Mouse (Mus musculus): ENCODE measurements around the gene Babam1. TPM values are rescaled to one million over a fixed set of nuclear protein-coding genes. Genes with fewer than 3 reads are reported as not detected.
A peak's percentile ranks its signal among the peaks of the same experiment; 100 is the strongest.
"Not testable (repeated sequence)": the region's sequence is repeated elsewhere in the genome, so short reads cannot be mapped to it uniquely, and the experiment has no call there.

Babam1 gene
- total RNA-seq, 2 experiments from 2014 or later: 69.4 to 70.7 TPM

- peak; percentile 85 for DNase-seq
These were observed 9.7 kb downstream of the Babam1 start for GRCm38 (mm10) chr8:71406099-71407015.

DNA sequence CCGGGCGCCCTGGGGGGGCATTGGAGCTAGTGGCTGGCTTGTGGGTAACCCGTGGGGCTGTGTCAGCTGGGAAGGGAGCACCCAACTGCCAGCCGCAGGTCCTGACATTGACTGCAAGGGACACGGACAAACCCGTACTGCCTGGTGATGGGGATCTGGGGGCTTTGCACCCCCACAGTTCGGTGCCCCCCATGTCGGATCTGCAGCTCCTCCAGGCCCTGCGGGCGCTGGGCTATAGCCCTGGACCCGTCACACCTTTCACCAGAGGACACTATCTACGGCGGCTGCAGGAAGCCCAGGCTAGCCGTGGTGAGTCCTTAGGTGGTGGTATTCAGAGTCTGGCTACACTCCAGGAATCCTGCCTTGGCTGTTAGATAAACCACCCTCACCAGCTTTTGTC is 10.8 kb downstream of the Babam1 start:
- no peak for DNase-seq

DNA sequence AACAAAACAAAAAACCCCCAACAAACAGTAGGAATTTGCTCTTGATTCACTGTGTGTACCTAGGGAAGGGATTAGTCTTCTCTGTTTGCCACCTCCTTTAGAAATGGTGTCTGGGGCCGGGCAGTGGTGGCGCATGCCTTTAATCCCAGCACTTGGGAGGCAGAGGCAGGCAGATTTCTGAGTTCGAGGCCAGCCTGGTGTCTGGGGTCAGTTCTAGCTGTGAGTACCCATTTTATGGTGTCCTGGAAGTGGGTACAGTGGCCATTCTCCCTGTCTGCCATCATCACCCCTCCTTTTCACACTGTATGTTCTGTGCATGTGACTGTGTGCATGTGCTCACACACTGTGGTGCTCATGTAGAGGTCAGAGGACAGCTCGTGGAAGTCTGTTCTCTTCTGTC is 11.6 kb downstream of the Babam1 start:
- DNase-seq: no peak

DNA sequence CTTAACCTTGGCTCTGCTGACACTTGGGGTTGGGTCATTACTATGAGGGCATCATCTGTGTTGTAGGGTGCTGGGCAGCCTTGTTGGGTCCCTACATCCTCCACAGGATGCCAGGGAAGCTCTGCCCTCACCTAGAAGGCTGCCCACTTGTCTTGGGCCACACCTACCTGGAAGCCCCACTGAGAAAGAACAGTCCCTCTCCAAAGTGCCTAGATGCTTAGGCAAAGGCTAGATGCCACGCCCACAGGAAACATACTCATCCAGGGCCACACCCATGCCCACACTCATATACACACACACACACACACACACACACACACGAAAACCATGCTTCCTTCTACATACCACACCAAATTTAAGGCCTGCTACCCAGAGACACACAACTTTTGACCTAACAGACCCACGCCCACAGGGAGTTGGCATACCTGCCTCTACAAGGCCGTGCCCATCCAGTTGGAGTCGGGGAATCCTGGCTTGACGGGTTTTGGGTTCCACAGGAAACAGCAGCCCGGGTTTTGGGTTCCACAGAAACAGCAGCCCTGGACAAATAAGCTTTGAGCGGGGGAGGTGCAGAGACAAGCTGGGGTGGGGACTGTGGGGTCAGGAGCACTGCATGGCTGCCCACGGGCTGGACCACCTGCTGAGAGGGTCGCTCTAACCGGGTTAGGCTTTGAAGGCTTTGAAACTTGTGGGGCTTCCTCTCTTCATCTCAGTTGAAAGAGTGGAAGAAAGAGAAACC is 15.0 kb downstream of the Babam1 start:
- no peak for DNase-seq

DNA sequence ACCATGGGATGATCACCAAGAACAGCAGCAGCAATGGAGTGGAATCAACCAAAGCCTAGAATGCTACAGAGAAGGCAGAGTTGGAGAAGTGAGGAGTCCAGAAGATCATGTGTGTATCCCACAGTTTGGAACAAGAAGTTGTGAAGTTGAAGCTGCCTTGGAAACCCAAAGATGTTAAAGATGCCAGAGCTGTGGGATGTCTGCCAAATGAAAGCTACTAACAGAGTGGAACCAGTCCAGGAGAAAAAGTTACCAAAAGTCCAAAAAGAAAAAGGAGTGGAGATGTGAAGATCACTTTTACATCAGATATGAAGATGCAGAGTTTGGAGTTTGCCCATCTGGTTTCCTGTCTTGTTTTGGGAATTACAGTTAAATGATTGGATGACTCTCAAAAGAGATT is 25.5 kb downstream of the Babam1 start:
- DNase-seq: no peak

- DNase-seq: not testable (repeated sequence)
These were observed 36.3 kb downstream of the Babam1 start for GRCm38 (mm10) chr8:71432935-71433334.

DNA sequence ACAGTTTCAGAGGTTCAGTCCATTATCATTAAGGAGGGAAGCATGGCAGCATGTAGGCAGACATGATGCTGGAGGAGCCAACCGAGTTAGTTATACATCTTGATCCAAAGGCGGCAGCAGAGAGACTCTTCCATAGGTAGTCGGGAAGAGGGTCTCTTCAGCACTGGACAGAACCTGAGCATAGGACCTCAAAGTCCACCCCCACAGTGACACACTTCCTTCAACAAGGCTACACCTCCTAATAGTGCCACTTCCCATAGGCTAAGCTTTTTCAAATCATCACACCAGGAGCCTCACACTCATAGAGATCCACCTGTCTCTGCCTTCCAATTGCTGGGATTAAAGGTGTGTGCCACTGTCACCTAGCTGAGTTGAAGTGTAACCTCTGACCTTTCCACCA is 40.4 kb downstream of the Babam1 start:
- no peak for DNase-seq

DNA sequence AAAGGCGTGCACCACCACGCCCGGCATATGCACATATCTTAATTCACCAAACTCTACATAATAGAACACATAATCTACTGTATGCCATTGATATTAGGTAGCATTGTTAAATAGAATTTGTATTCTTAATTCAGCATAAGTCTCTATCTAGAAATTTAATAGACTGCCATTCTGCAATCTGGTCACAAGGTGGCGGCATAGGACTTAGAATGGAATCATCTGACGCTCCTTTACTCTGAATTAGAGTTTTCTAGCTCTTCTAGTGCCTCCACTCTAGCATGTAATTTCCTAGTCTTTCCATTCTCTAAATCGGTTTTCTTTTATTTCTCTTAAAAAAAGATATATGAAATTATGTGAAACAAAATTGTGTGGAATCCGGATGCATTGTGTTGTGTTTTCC is 44.7 kb downstream of the Babam1 start:
- DNase-seq: peak; percentile 68

GRCm38 (mm10) chr8:71445096-71445495 is 48.4 kb downstream of the Babam1 start:
- DNase-seq: no peak

DNA sequence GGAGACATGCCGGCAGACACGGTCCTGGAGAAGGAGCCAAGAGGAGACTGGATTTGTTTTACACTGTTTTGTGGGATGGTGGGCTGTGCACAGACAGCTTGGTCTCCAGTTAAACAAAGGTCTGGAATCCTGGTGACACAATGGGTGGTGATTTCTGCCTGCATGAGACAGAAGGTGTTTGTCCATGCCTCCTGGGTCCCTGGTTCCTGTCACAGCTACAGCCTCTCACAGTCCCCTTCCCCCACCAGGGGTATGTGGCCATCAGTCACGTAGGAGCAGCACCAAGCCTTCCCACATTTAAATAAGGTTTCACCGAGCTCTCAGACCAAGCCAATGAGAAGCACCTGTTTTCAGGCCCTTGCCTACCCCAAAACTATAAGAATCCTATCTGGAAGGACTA is 54.7 kb downstream of the Babam1 start:
- DNase-seq: no peak

- no peak for DNase-seq
These were observed 55.1 kb downstream of the Babam1 start for GRCm38 (mm10) chr8:71451777-71452176.

- no peak for DNase-seq
These were observed 56.0 kb downstream of the Babam1 start for GRCm38 (mm10) chr8:71452669-71453068.

Other genes starting within 250 kb of the Babam1 start
- 10 to 100 TPM; 47.8 to 51.5 TPM for gene Myo9b, start 124.1 kb upstream of the Babam1 start, total RNA-seq (2021)
- gene Haus8, start 123.9 kb upstream of the Babam1 start, total RNA-seq (2021): 10 to 100 TPM; 81.3 to 82.0 TPM
- 100 to 1,000 TPM in 1 of 2 experiments, 10 to 100 TPM in 1; 99.4 to 106 TPM for gene Use1, start 30.0 kb upstream of the Babam1 start, total RNA-seq (2021)
- gene Ocel1, start 25.6 kb upstream of the Babam1 start, total RNA-seq (2021): 1 to 10 TPM; 7.9 to 9.9 TPM
- gene Nr2f6, start 14.9 kb upstream of the Babam1 start, total RNA-seq (2021): 10 to 100 TPM; 64.9 to 66.4 TPM
- 10 to 100 TPM; 27.2 to 27.9 TPM for gene Ushbp1, start 1.1 kb upstream of the Babam1 start, total RNA-seq (2021)
- 1 to 10 TPM; 9.8 TPM for gene Ankle1, start 9.1 kb downstream of the Babam1 start, total RNA-seq (2021)
- 10 to 100 TPM; 37.7 to 39.3 TPM for gene Abhd8, start 66.8 kb downstream of the Babam1 start, total RNA-seq (2021)
- 100 to 1,000 TPM in 1 of 2 experiments, 10 to 100 TPM in 1; 96.0 to 107 TPM for gene Mrpl34, start 68.1 kb downstream of the Babam1 start, total RNA-seq (2021)
- gene Dda1, start 72.3 kb downstream of the Babam1 start, total RNA-seq (2021): 10 to 100 TPM; 42.0 to 46.2 TPM
- 10 to 100 TPM; 13.5 to 15.4 TPM for gene Ano8, start 89.1 kb downstream of the Babam1 start, total RNA-seq (2021)
- 10 to 100 TPM; 17.8 to 20.1 TPM for gene Gtpbp3, start 91.2 kb downstream of the Babam1 start, total RNA-seq (2021)
- gene Plvap, start 114.9 kb downstream of the Babam1 start, total RNA-seq (2021): 10 to 100 TPM; 35.8 to 43.2 TPM
- under 1 TPM; 0.14 to 0.29 TPM for gene Ccdc194, start 128.8 kb downstream of the Babam1 start, total RNA-seq (2021)
- gene Bst2, start 140.6 kb downstream of the Babam1 start, total RNA-seq (2021): 10 to 100 TPM; 12.8 to 13.8 TPM
- gene Mvb12a, start 146.1 kb downstream of the Babam1 start, total RNA-seq (2021): 10 to 100 TPM; 31.6 to 32.4 TPM
- gene Tmem221, start 162.0 kb downstream of the Babam1 start, total RNA-seq (2021): not detected
- gene Nxnl1, start 169.7 kb downstream of the Babam1 start, total RNA-seq (2021): not detected
- 10 to 100 TPM; 77.0 to 80.3 TPM for gene Slc27a1, start 172.0 kb downstream of the Babam1 start, total RNA-seq (2021)
- gene Pgls, start 195.3 kb downstream of the Babam1 start, total RNA-seq (2021): 10 to 100 TPM; 92.0 to 95.5 TPM
- gene Fam129c, start 200.8 kb downstream of the Babam1 start, total RNA-seq (2021): 1 to 10 TPM; 1.3 to 2.3 TPM
- 10 to 100 TPM; 48.0 to 50.3 TPM for gene Colgalt1, start 214.1 kb downstream of the Babam1 start, total RNA-seq (2021)

Data from heart, postnatal 4 days (tissue).